Mouse (Mus musculus) ES-Bruce4 (cell line): Measurements from ENCODE around the gene Wdr43.

ENCODE experiments used
- CTCF ChIP-seq: IDR thresholded peaks from one replicate; pipeline ENCODE4 v1.8.1; 2011; ENCODE audit warnings: low read depth, low read length
- POLR2A ChIP-seq: IDR thresholded peaks from one replicate; pipeline ENCODE4 v1.8.1; 2011; ENCODE audit warnings: low read length; ENCODE audit not compliant: insufficient read depth

DNA sequence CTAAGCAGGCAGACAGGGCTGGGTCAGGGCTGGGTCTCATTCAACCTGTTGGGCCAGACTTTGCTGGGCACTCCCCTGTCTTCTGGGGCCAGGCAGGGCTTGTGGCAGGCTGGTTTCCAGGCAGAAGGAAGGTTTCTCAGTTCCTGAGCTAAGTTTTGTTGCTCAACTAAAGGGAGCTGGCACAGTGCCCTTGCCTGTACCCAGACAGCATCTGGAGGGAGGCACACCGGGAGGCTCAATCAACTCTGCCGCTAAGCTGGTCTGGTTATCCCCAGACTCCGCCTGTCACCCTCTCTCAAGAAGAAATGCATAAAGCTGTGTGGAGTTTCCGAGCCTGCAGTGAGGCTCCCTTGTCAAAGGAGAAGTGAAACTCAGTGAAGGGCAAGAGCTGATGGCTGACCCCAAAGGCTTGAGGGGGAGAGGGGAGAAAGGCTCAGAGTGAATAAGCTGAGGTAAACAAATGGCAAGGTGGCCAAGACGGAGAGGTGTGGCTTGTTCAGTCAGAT, 68.5 kb downstream of the Wdr43 start:
- TF ChIP-seq POLR2A: no peak
- TF ChIP-seq CTCF: no peak
